Mouse (Mus musculus): ENCODE measurements around the gene Tnnc1. TPM values are rescaled to one million over a fixed set of nuclear protein-coding genes. Genes with fewer than 3 reads are reported as not detected.

The Tnnc1 gene
- polyA plus RNA-seq, 1 experiment from 2014 or later, result 36.3 TPM

GRCm38 (mm10) chr14:31216846-31217245 is 8.7 kb downstream of the Tnnc1 start, which contains the start of gene Nisch:
Gene Nisch (minus strand): TSS chr14:31216946.
- ATAC-seq (ENCODE audit: low FRiP score), result no peak
- 61% methylated on average over 2 of the region's 2 CpGs for WGBS
- Histone ChIP-seq H3K27ac (replicated peaks) (peak within 1 kb of the TSS; percentile 19), H3K4me3 (replicated peaks) (no peak within 1 kb of the TSS), H3K4me2 (peak within 1 kb of the TSS; percentile 28), H3K27me3 (replicated peaks) (no peaks in the 10 kb centered on the region), H3K4me1 (peaks cover 17% of the 10 kb centered on the region), H3K9me3 (replicated peaks) (no peaks in the 10 kb centered on the region), H3K36me3 (no peaks in the 10 kb centered on the region), H3K9ac (replicated peaks) (no peak within 1 kb of the TSS)

- H3K27me3 ChIP-seq (replicated peaks), result no peaks in the 10 kb centered on the region
- ATAC-seq (ENCODE audit: low FRiP score), result peak; percentile 58; the same call in 1 of the 2 replicates
- peaks cover 17% of the 10 kb centered on the region for H3K4me1 ChIP-seq
- H3K9me3 ChIP-seq (replicated peaks), result no peaks in the 10 kb centered on the region
- no peak within 1 kb of the TSS for H3K4me3 ChIP-seq (replicated peaks)
- no peak within 1 kb of the TSS for H3K27ac ChIP-seq (replicated peaks)
- H3K36me3 ChIP-seq, result no peaks in the 10 kb centered on the region
- whole genome bisulfite sequencing, result 14% methylated on average over 11 of the region's 11 CpGs
- H3K9ac ChIP-seq (replicated peaks), result no peak within 1 kb of the TSS
- peak within 1 kb of the TSS; percentile 24 for H3K4me2 ChIP-seq
Observed at GRCm38 (mm10) chr14:31217666-31218065, 9.6 kb downstream of the Tnnc1 start, which contains the start of gene Sema3g. Gene Sema3g (plus strand): TSS chr14:31217860.

GRCm38 (mm10) chr14:31226978-31227377 is 18.9 kb downstream of the Tnnc1 start:
- no peak for ATAC-seq (ENCODE audit: low FRiP score)
- H3K36me3 ChIP-seq, result no peaks in the 10 kb centered on the region
- no peak overlapping the region for H3K4me2 ChIP-seq
- 0 out of 2 replicates have a peak overlapping the region, but pooled peaks have one; percentile 0 for H3K27ac ChIP-seq (replicated peaks)
- no peaks in the 10 kb centered on the region for H3K27me3 ChIP-seq (replicated peaks)
- H3K4me1 ChIP-seq, result peaks cover 5% of the 10 kb centered on the region; the same call in 1 of the 2 replicates
- no peak overlapping the region for H3K4me3 ChIP-seq (replicated peaks)
- H3K9ac ChIP-seq (replicated peaks), result no peak overlapping the region
- H3K9me3 ChIP-seq (replicated peaks), result no peaks in the 10 kb centered on the region
- WGBS, result 64% methylated on average over 4 of the region's 4 CpGs

- peaks cover 5% of the 10 kb centered on the region; the same call in 1 of the 2 replicates for H3K4me1 ChIP-seq
- no peaks in the 10 kb centered on the region for H3K36me3 ChIP-seq
- WGBS, result 75% methylated on average over 6 of the region's 6 CpGs
- H3K27ac ChIP-seq (replicated peaks), result no peak overlapping the region
- ATAC-seq (ENCODE audit: low FRiP score), result no peak
- no peak overlapping the region for H3K9ac ChIP-seq (replicated peaks)
- no peaks in the 10 kb centered on the region for H3K9me3 ChIP-seq (replicated peaks)
- H3K4me2 ChIP-seq, result no peak overlapping the region
- H3K27me3 ChIP-seq (replicated peaks), result no peaks in the 10 kb centered on the region
- no peak overlapping the region for H3K4me3 ChIP-seq (replicated peaks)
Observed at GRCm38 (mm10) chr14:31228234-31228633, 20.1 kb downstream of the Tnnc1 start.

- no peak overlapping the region for H3K27ac ChIP-seq (replicated peaks)
- H3K4me3 ChIP-seq (replicated peaks), result no peak overlapping the region
- WGBS, result 70% methylated on average over 8 of the region's 8 CpGs
- no peak for ATAC-seq (ENCODE audit: low FRiP score)
- H3K36me3 ChIP-seq, result no peaks in the 10 kb centered on the region
- peaks cover 9% of the 10 kb centered on the region for H3K4me1 ChIP-seq
- H3K9ac ChIP-seq (replicated peaks), result no peak overlapping the region
- no peak overlapping the region for H3K4me2 ChIP-seq
- no peaks in the 10 kb centered on the region for H3K27me3 ChIP-seq (replicated peaks)
- H3K9me3 ChIP-seq (replicated peaks), result no peaks in the 10 kb centered on the region
Observed at GRCm38 (mm10) chr14:31230442-31230841, 22.3 kb downstream of the Tnnc1 start.

GRCm38 (mm10) chr14:31232404-31233069 is 24.4 kb downstream of the Tnnc1 start:
- no peaks in the 10 kb centered on the region for H3K27me3 ChIP-seq (replicated peaks)
- H3K9me3 ChIP-seq (replicated peaks), result no peaks in the 10 kb centered on the region
- no peak overlapping the region for H3K4me3 ChIP-seq (replicated peaks)
- H3K9ac ChIP-seq (replicated peaks), result no peak overlapping the region
- peaks cover 4% of the 10 kb centered on the region; the same call in 1 of the 2 replicates for H3K4me1 ChIP-seq
- 86% methylated on average over 13 of the region's 13 CpGs for WGBS
- no peak overlapping the region for H3K4me2 ChIP-seq
- H3K36me3 ChIP-seq, result no peaks in the 10 kb centered on the region
- no peak overlapping the region for H3K27ac ChIP-seq (replicated peaks)
- no peak for ATAC-seq (ENCODE audit: low FRiP score)

- 0 out of 2 replicates have a peak overlapping the region, but pooled peaks have one; percentile 37 for H3K27ac ChIP-seq (replicated peaks)
- ATAC-seq (ENCODE audit: low FRiP score), result peak; percentile 17; the same call in 1 of the 2 replicates
- H3K4me2 ChIP-seq, result no peak overlapping the region
- no peaks in the 10 kb centered on the region for H3K36me3 ChIP-seq
- no peaks in the 10 kb centered on the region for H3K9me3 ChIP-seq (replicated peaks)
- 87% methylated on average over 14 of the region's 14 CpGs for WGBS
- H3K27me3 ChIP-seq (replicated peaks), result no peaks in the 10 kb centered on the region
- H3K4me3 ChIP-seq (replicated peaks), result no peak overlapping the region
- H3K4me1 ChIP-seq, result peaks cover 4% of the 10 kb centered on the region; the same call in 1 of the 2 replicates
- no peak overlapping the region for H3K9ac ChIP-seq (replicated peaks)
Observed at GRCm38 (mm10) chr14:31233070-31233995, 25.2 kb downstream of the Tnnc1 start.

GRCm38 (mm10) chr14:31233996-31234591 is 26.0 kb downstream of the Tnnc1 start:
- WGBS, result 19% methylated on average over 11 of the region's 11 CpGs
- 0 out of 2 replicates have a peak overlapping the region, but pooled peaks have one; percentile 37 for H3K27ac ChIP-seq (replicated peaks)
- no peak overlapping the region; the same call in 1 of the 2 replicates for H3K4me2 ChIP-seq
- no peak overlapping the region for H3K4me3 ChIP-seq (replicated peaks)
- ATAC-seq (ENCODE audit: low FRiP score), result peak; percentile 79
- H3K27me3 ChIP-seq (replicated peaks), result no peaks in the 10 kb centered on the region
- no peaks in the 10 kb centered on the region for H3K9me3 ChIP-seq (replicated peaks)
- peaks cover 4% of the 10 kb centered on the region; the same call in 1 of the 2 replicates for H3K4me1 ChIP-seq
- H3K9ac ChIP-seq (replicated peaks), result no peak overlapping the region
- H3K36me3 ChIP-seq, result no peaks in the 10 kb centered on the region

GRCm38 (mm10) chr14:31237101-31237882 is 29.2 kb downstream of the Tnnc1 start:
- no peak overlapping the region for H3K27ac ChIP-seq (replicated peaks)
- H3K4me2 ChIP-seq, result no peak overlapping the region
- no peaks in the 10 kb centered on the region for H3K27me3 ChIP-seq (replicated peaks)
- H3K4me1 ChIP-seq, result peaks cover 4% of the 10 kb centered on the region; the same call in 1 of the 2 replicates
- H3K9ac ChIP-seq (replicated peaks), result no peak overlapping the region
- no peak for ATAC-seq (ENCODE audit: low FRiP score)
- no peak overlapping the region for H3K4me3 ChIP-seq (replicated peaks)
- WGBS, result 88% methylated on average over 7 of the region's 7 CpGs
- no peaks in the 10 kb centered on the region for H3K9me3 ChIP-seq (replicated peaks)
- H3K36me3 ChIP-seq, result no peaks in the 10 kb centered on the region

- Histone ChIP-seq H3K27ac (replicated peaks) (no peak overlapping the region), H3K27me3 (replicated peaks) (no peaks in the 10 kb centered on the region), H3K4me2 (no peak overlapping the region), H3K36me3 (no peaks in the 10 kb centered on the region), H3K4me1 (no peaks in the 10 kb centered on the region), H3K9ac (replicated peaks) (no peak overlapping the region), H3K4me3 (replicated peaks) (no peak overlapping the region), H3K9me3 (replicated peaks) (no peaks in the 10 kb centered on the region)
- WGBS, result 79% methylated on average over 3 of the region's 3 CpGs
- ATAC-seq (ENCODE audit: low FRiP score), result no peak
Observed at GRCm38 (mm10) chr14:31240528-31240927, 32.4 kb downstream of the Tnnc1 start.

GRCm38 (mm10) chr14:31244777-31245176 is 36.7 kb downstream of the Tnnc1 start:
- no peaks in the 10 kb centered on the region for H3K9me3 ChIP-seq (replicated peaks)
- H3K4me3 ChIP-seq (replicated peaks), result no peak overlapping the region
- no peak for ATAC-seq (ENCODE audit: low FRiP score)
- H3K36me3 ChIP-seq, result no peaks in the 10 kb centered on the region
- H3K27me3 ChIP-seq (replicated peaks), result no peaks in the 10 kb centered on the region
- H3K4me2 ChIP-seq, result no peak overlapping the region
- no peak overlapping the region for H3K9ac ChIP-seq (replicated peaks)
- H3K27ac ChIP-seq (replicated peaks), result no peak overlapping the region
- peaks cover under 1% of the 10 kb centered on the region; the same call in 1 of the 2 replicates for H3K4me1 ChIP-seq
- WGBS, result 89% methylated on average over 1 of the region's 1 CpGs

Measured in neural tube, embryonic 15.5 days (tissue).